Mouse (Mus musculus): ENCODE measurements around the gene Srrm2. TPM values are rescaled to one million over a fixed set of nuclear protein-coding genes. Genes with fewer than 3 reads are reported as not detected.
A peak's percentile ranks its signal among the peaks of the same experiment; 100 is the strongest.

Srrm2 gene
- polyA plus RNA-seq, 1 experiment, result 63.8 TPM

- no peak for TF ChIP-seq MYOD1 (IDR thresholded peaks at IDR 0.05; ENCODE audit: control insufficient read depth, insufficient read length, low read depth)
- TF ChIP-seq MYOG (IDR thresholded peaks at IDR 0.05; ENCODE audit: control insufficient read depth, extremely low read depth, insufficient read length), result no peak
- TF ChIP-seq CTCF (IDR thresholded peaks at IDR 0.05; ENCODE audit: control insufficient read depth, insufficient read depth, insufficient read length), result peak; percentile 57
- Histone ChIP-seq H3K79me2 (ENCODE audit: control insufficient read depth, insufficient read depth) (no peaks in the 10 kb centered on the region), H3ac (ENCODE audit: control insufficient read depth, insufficient read length, low read depth) (no peak overlapping the region), H3K4me3 (ENCODE audit: insufficient read depth, poor library complexity, severe bottlenecking) (no peak overlapping the region), H3K36me3 (ENCODE audit: control insufficient read depth, insufficient read depth) (no peaks in the 10 kb centered on the region), H3K79me3 (ENCODE audit: low read depth) (no peaks in the 10 kb centered on the region), H3K27me3 (ENCODE audit: control insufficient read depth, insufficient read depth, insufficient read length) (no peaks in the 10 kb centered on the region)
Measured at GRCm38 (mm10) chr17:23853292-23853691, 63.0 kb downstream of the Srrm2 start.

- H3K79me3 ChIP-seq (ENCODE audit: low read depth), result no peaks in the 10 kb centered on the region
- TF ChIP-seq MAX (IDR thresholded peaks at IDR 0.05), result no peak
- no peak for TF ChIP-seq CEBPB (IDR thresholded peaks at IDR 0.05; ENCODE audit: low read depth)
- TF ChIP-seq USF1 (IDR thresholded peaks at IDR 0.05; ENCODE audit: low read depth), result peak; percentile 91
- no peak for TF ChIP-seq MYOG (IDR thresholded peaks at IDR 0.05; ENCODE audit: control insufficient read depth, extremely low read depth, insufficient read length)
- TF ChIP-seq FOSL1 (IDR thresholded peaks at IDR 0.05; ENCODE audit: insufficient read depth, low read length, poor library complexity, severe bottlenecking), result no peak
- no peak for TF ChIP-seq CTCF (IDR thresholded peaks at IDR 0.05; ENCODE audit: control insufficient read depth, insufficient read depth, insufficient read length)
- TF ChIP-seq MYOD1 (IDR thresholded peaks at IDR 0.05; ENCODE audit: control insufficient read depth, insufficient read length, low read depth), result no peak
- no peak overlapping the region for H3K4me3 ChIP-seq (ENCODE audit: insufficient read depth, poor library complexity, severe bottlenecking)
- no peaks in the 10 kb centered on the region for H3K79me2 ChIP-seq (ENCODE audit: control insufficient read depth, insufficient read depth)
- no peaks in the 10 kb centered on the region for H3K36me3 ChIP-seq (ENCODE audit: control insufficient read depth, insufficient read depth)
- no peak overlapping the region for H3ac ChIP-seq (ENCODE audit: control insufficient read depth, insufficient read length, low read depth)
- H3K27me3 ChIP-seq (ENCODE audit: control insufficient read depth, insufficient read depth, insufficient read length), result no peaks in the 10 kb centered on the region
Measured at GRCm38 (mm10) chr17:23854229-23854765, 64.0 kb downstream of the Srrm2 start.

- no peaks in the 10 kb centered on the region for H3K79me3 ChIP-seq (ENCODE audit: low read depth)
- no peaks in the 10 kb centered on the region for H3K79me2 ChIP-seq (ENCODE audit: control insufficient read depth, insufficient read depth)
- H3K27me3 ChIP-seq (ENCODE audit: control insufficient read depth, insufficient read depth, insufficient read length), result no peaks in the 10 kb centered on the region
- no peaks in the 10 kb centered on the region for H3K36me3 ChIP-seq (ENCODE audit: control insufficient read depth, insufficient read depth)
- H3ac ChIP-seq (ENCODE audit: control insufficient read depth, insufficient read length, low read depth), result no peak overlapping the region
- no peak overlapping the region for H3K4me3 ChIP-seq (ENCODE audit: insufficient read depth, poor library complexity, severe bottlenecking)
- no peak for TF ChIP-seq CTCF (IDR thresholded peaks at IDR 0.05; ENCODE audit: control insufficient read depth, insufficient read depth, insufficient read length)
- no peak for TF ChIP-seq CEBPB (IDR thresholded peaks at IDR 0.05; ENCODE audit: low read depth)
- no peak for TF ChIP-seq MYOD1 (IDR thresholded peaks at IDR 0.05; ENCODE audit: control insufficient read depth, insufficient read length, low read depth)
- no peak for TF ChIP-seq MAX (IDR thresholded peaks at IDR 0.05)
- no peak for TF ChIP-seq FOSL1 (IDR thresholded peaks at IDR 0.05; ENCODE audit: insufficient read depth, low read length, poor library complexity, severe bottlenecking)
- no peak for TF ChIP-seq USF1 (IDR thresholded peaks at IDR 0.05; ENCODE audit: low read depth)
Measured at GRCm38 (mm10) chr17:23857193-23857592, 66.9 kb downstream of the Srrm2 start.

GRCm38 (mm10) chr17:23857913-23858312 lies 67.6 kb downstream of the Srrm2 start:
- no peak overlapping the region for H3ac ChIP-seq (ENCODE audit: control insufficient read depth, insufficient read length, low read depth)
- no peaks in the 10 kb centered on the region for H3K36me3 ChIP-seq (ENCODE audit: control insufficient read depth, insufficient read depth)
- H3K79me2 ChIP-seq (ENCODE audit: control insufficient read depth, insufficient read depth), result no peaks in the 10 kb centered on the region
- H3K79me3 ChIP-seq (ENCODE audit: low read depth), result no peaks in the 10 kb centered on the region
- TF ChIP-seq USF1 (IDR thresholded peaks at IDR 0.05; ENCODE audit: low read depth) (no peak), MYOD1 (IDR thresholded peaks at IDR 0.05; ENCODE audit: control insufficient read depth, insufficient read length, low read depth) (no peak), CTCF (IDR thresholded peaks at IDR 0.05; ENCODE audit: control insufficient read depth, insufficient read depth, insufficient read length) (no peak), MAX (IDR thresholded peaks at IDR 0.05) (no peak), CEBPB (IDR thresholded peaks at IDR 0.05; ENCODE audit: low read depth) (no peak), MYOG (IDR thresholded peaks at IDR 0.05; ENCODE audit: control insufficient read depth, extremely low read depth, insufficient read length) (no peak), FOSL1 (IDR thresholded peaks at IDR 0.05; ENCODE audit: insufficient read depth, low read length, poor library complexity, severe bottlenecking) (no peak)
- no peaks in the 10 kb centered on the region for H3K27me3 ChIP-seq (ENCODE audit: control insufficient read depth, insufficient read depth, insufficient read length)
- H3K4me3 ChIP-seq (ENCODE audit: insufficient read depth, poor library complexity, severe bottlenecking), result no peak overlapping the region

- H3K79me3 ChIP-seq (ENCODE audit: low read depth), result no peaks in the 10 kb centered on the region
- H3K27me3 ChIP-seq (ENCODE audit: control insufficient read depth, insufficient read depth, insufficient read length), result peaks cover 3% of the 10 kb centered on the region
- H3K36me3 ChIP-seq (ENCODE audit: control insufficient read depth, insufficient read depth), result no peaks in the 10 kb centered on the region
- TF ChIP-seq USF1 (IDR thresholded peaks at IDR 0.05; ENCODE audit: low read depth) (no peak), CEBPB (IDR thresholded peaks at IDR 0.05; ENCODE audit: low read depth) (no peak), MYOG (IDR thresholded peaks at IDR 0.05; ENCODE audit: control insufficient read depth, extremely low read depth, insufficient read length) (no peak), MYOD1 (IDR thresholded peaks at IDR 0.05; ENCODE audit: control insufficient read depth, insufficient read length, low read depth) (no peak), CTCF (IDR thresholded peaks at IDR 0.05; ENCODE audit: control insufficient read depth, insufficient read depth, insufficient read length) (no peak), FOSL1 (IDR thresholded peaks at IDR 0.05; ENCODE audit: insufficient read depth, low read length, poor library complexity, severe bottlenecking) (no peak), MAX (IDR thresholded peaks at IDR 0.05) (no peak)
- no peak overlapping the region for H3ac ChIP-seq (ENCODE audit: control insufficient read depth, insufficient read length, low read depth)
- no peak overlapping the region for H3K4me3 ChIP-seq (ENCODE audit: insufficient read depth, poor library complexity, severe bottlenecking)
- no peaks in the 10 kb centered on the region for H3K79me2 ChIP-seq (ENCODE audit: control insufficient read depth, insufficient read depth)
Measured at GRCm38 (mm10) chr17:23862926-23863325, 72.6 kb downstream of the Srrm2 start.

GRCm38 (mm10) chr17:23867756-23868155 lies 77.4 kb downstream of the Srrm2 start, which contains the start of gene Prss21:
Gene Prss21 (plus strand): TSS chr17:23868056.
- H3K27me3 ChIP-seq (ENCODE audit: control insufficient read depth, insufficient read depth, insufficient read length), result peaks cover 16% of the 10 kb centered on the region
- TF ChIP-seq USF1 (IDR thresholded peaks at IDR 0.05; ENCODE audit: low read depth) (no peak), FOSL1 (IDR thresholded peaks at IDR 0.05; ENCODE audit: insufficient read depth, low read length, poor library complexity, severe bottlenecking) (no peak), CTCF (IDR thresholded peaks at IDR 0.05; ENCODE audit: control insufficient read depth, insufficient read depth, insufficient read length) (no peak), MAX (IDR thresholded peaks at IDR 0.05) (no peak)
- no peaks in the 10 kb centered on the region for H3K79me3 ChIP-seq (ENCODE audit: low read depth)

More at GRCm38 (mm10) chr17:23867756-23868155, 77.4 kb downstream of the Srrm2 start, which contains the start of gene Prss21:
- Histone ChIP-seq H3K4me3 (ENCODE audit: insufficient read depth, poor library complexity, severe bottlenecking) (no peak within 1 kb of the TSS), H3ac (ENCODE audit: control insufficient read depth, insufficient read length, low read depth) (no peak within 1 kb of the TSS), H3K79me2 (ENCODE audit: control insufficient read depth, insufficient read depth) (no peaks in the 10 kb centered on the region), H3K36me3 (ENCODE audit: control insufficient read depth, insufficient read depth) (no peaks in the 10 kb centered on the region)
